8 mouse cellular contexts compared by ENCODE assay signal in genomic region chr8:84415378-84415898, GRCm38 (mm10). TPM values are rescaled to one million over a fixed set of nuclear protein-coding genes. Genes with fewer than 3 reads are reported as not detected.
A peak's percentile ranks its signal among the peaks of the same experiment; 100 is the strongest.
DNase-seq lines count a peak whose midpoint lies in the region; ATAC-seq lines count a peak whose summit lies in the region.

No protein-coding gene starts in this region.

- H3K36me3 ChIP-seq in heart, embryonic 11.5 days (ENCODE audit: control insufficient read depth, insufficient read depth, low read length) = no peaks in the 10 kb centered on the region
- H3K36me3 ChIP-seq in midbrain, embryonic 16.5 days (ENCODE audit: control insufficient read depth, insufficient read depth, low read length) = peaks cover 4% of the 10 kb centered on the region; the same call in 1 of the 2 replicates

- H3K4me3 ChIP-seq in heart, embryonic 11.5 days (ENCODE audit: low read depth, low read length) = peak overlapping the region; percentile 62
- H3K4me3 ChIP-seq in midbrain, embryonic 16.5 days (ENCODE audit: low read depth, low read length) = peak overlapping the region; percentile 67

- H3K4me2 ChIP-seq in heart, embryonic 11.5 days = peak overlapping the region; percentile 97
- H3K4me2 ChIP-seq in midbrain, embryonic 16.5 days (ENCODE audit: low read length) = peak overlapping the region; percentile 61

- no peaks in the 10 kb centered on the region for H3K4me1 ChIP-seq in heart, embryonic 11.5 days (ENCODE audit: control insufficient read depth, insufficient read depth, low read length)
- H3K4me1 ChIP-seq in midbrain, embryonic 16.5 days (ENCODE audit: control insufficient read depth, insufficient read depth, low read length) = peaks cover 22% of the 10 kb centered on the region

- H3K9me3 ChIP-seq in heart, embryonic 11.5 days (replicated peaks; ENCODE audit: control insufficient read depth, low read length) = peaks cover 4% of the 10 kb centered on the region
- H3K9me3 ChIP-seq in midbrain, embryonic 16.5 days (replicated peaks; ENCODE audit: control insufficient read depth, low read length, poor library complexity, severe bottlenecking) = no peaks in the 10 kb centered on the region

- H3K27ac ChIP-seq in heart, embryonic 11.5 days (ENCODE audit: low read depth, low read length) = no peak overlapping the region
- peak overlapping the region; percentile 87 for H3K27ac ChIP-seq in midbrain, embryonic 16.5 days (ENCODE audit: low read length)

- H3K9ac ChIP-seq in heart, embryonic 11.5 days (ENCODE audit: low read depth, low read length) = peak overlapping the region; percentile 59; the same call in 1 of the 2 replicates
- H3K9ac ChIP-seq in midbrain, embryonic 16.5 days (ENCODE audit: low read depth, low read length) = peak overlapping the region; percentile 93

- DNase-seq in CD4-positive, CD25-positive, alpha-beta regulatory T cell, adult 2 months (ENCODE audit: low read depth, low spot score) = peak; percentile 1
- peak; percentile 32 for DNase-seq in right cerebral cortex, adult 18-20 months
- DNase-seq in right cerebral cortex, adult 2 months (ENCODE audit: low spot score in 2 of 2) = no peak
- DNase-seq in kidney, postnatal 4 days = peak; percentile 53 to 68

- H3K27me3 ChIP-seq in heart, embryonic 11.5 days (ENCODE audit: control insufficient read depth, insufficient read depth, low read length) = peaks cover 64% of the 10 kb centered on the region
- H3K27me3 ChIP-seq in midbrain, embryonic 16.5 days (ENCODE audit: control insufficient read depth, insufficient read depth, low read depth, low read length) = no peaks in the 10 kb centered on the region

- 1% methylated on average over 46 of the region's 64 CpGs for WGBS in heart, embryonic 11.5 days (ENCODE audit: insufficient replicate concordance)
- WGBS in midbrain, embryonic 16.5 days = under 1% methylated on average over 45 of the region's 64 CpGs

- ATAC-seq in CD4-positive, CD25-positive, alpha-beta regulatory T cell, adult 4 months = no peak
- ATAC-seq in heart, embryonic 11.5 days (replicated peaks; ENCODE audit: insufficient number of reproducible peaks, low FRiP score, low TSS enrichment) = peak; percentile 52
- ATAC-seq in midbrain, embryonic 16.5 days = peak; percentile 47
- no peak for ATAC-seq in erythroid progenitor cell, adult 5-6 weeks (replicated peaks; ENCODE audit: low FRiP score, poor library complexity, severe bottlenecking)

RNA-seq across cellular contexts. Expression of gene Cacna1a, which starts 27.2 kb away (rescaled TPM):
- polyA plus RNA-seq in CD4-positive, CD25-positive, alpha-beta regulatory T cell, adult 4 months (2017; shearing (Covaris generic)) = 10 to 100 TPM in 1 of 2 experiments, 1 to 10 TPM in 1; 8.0 to 11.2 TPM
- 6.3 and 7.6 TPM in 2 replicates for polyA plus RNA-seq in heart, embryonic 11.5 days (2014; fragmentation: Nextera tagmentation; extraction: Ambion mirVana)
- polyA plus RNA-seq in midbrain, embryonic 16.5 days (2015; fragmentation: Nextera tagmentation; extraction: Ambion mirVana) = 19.9 and 20.0 TPM in 2 replicates
- not detected in 2 replicates for total RNA-seq in erythroid progenitor cell, adult 5-6 weeks (2015; ENCODE audit: low replicate concordance)
- not detected in 2 replicates for total RNA-seq in erythroid progenitor cell, adult 5-6 weeks (2017; ENCODE audit: low replicate concordance)

Comparison
In these comparisons a context has a peak if more than half of its experiments do, and no peak if none do; other contexts are left out.
1. DNase-seq: peak in CD4-positive, CD25-positive, alpha-beta regulatory T cell, adult 2 months (single experiment), right cerebral cortex, adult 18-20 months (single experiment) and kidney, postnatal 4 days (2 of 2); none in right cerebral cortex, adult 2 months (0 of 2).
2. ATAC-seq: peak in heart, embryonic 11.5 days (single experiment) and midbrain, embryonic 16.5 days (single experiment); none in CD4-positive, CD25-positive, alpha-beta regulatory T cell, adult 4 months (single experiment) and erythroid progenitor cell, adult 5-6 weeks (single experiment).